Mouse (Mus musculus): ENCODE data around the gene Akip1. TPM values are rescaled to one million over a fixed set of nuclear protein-coding genes. Genes with fewer than 3 reads are reported as not detected.

Akip1 gene
- polyA plus RNA-seq, 1 experiment from 2014 or later = 17.7 TPM

- Histone ChIP-seq H3K4me3 (ENCODE audit: low read length) (peak overlapping the region; percentile 75; the same call in 1 of the 2 replicates), H3K27ac (ENCODE audit: low read depth, low read length) (no peak overlapping the region), H3K27me3 (replicated peaks; ENCODE audit: control insufficient read depth, insufficient read depth, low read length) (no peaks in the 10 kb centered on the region), H3K4me2 (ENCODE audit: low read length) (peak overlapping the region; percentile 89), H3K9ac (ENCODE audit: low read depth, low read length) (no peak overlapping the region; the same call in 1 of the 2 replicates), H3K36me3 (ENCODE audit: control insufficient read depth, insufficient read depth, low read length) (no peaks in the 10 kb centered on the region), H3K9me3 (ENCODE audit: control insufficient read depth, low read length) (no peaks in the 10 kb centered on the region), H3K4me1 (ENCODE audit: control insufficient read depth, insufficient read depth, low read depth, low read length) (no peaks in the 10 kb centered on the region)
- ATAC-seq = no peak
- WGBS = 33% methylated on average over 4 of the region's 4 CpGs
Observed at GRCm38 (mm10) chr7:109702721-109703120, 769 bp upstream of the Akip1 start.

- peak overlapping the region; percentile 80 for H3K9ac ChIP-seq (ENCODE audit: low read depth, low read length)
- peak overlapping the region; percentile 76 for H3K27ac ChIP-seq (ENCODE audit: low read depth, low read length)
- no peaks in the 10 kb centered on the region for H3K9me3 ChIP-seq (ENCODE audit: control insufficient read depth, low read length)
- no peaks in the 10 kb centered on the region for H3K4me1 ChIP-seq (ENCODE audit: control insufficient read depth, insufficient read depth, low read depth, low read length)
- peak overlapping the region; percentile 89 for H3K4me2 ChIP-seq (ENCODE audit: low read length)
- 0 out of 2 replicates have a peak, but pooled peaks cover 2% of the 10 kb centered on the region for H3K36me3 ChIP-seq (ENCODE audit: control insufficient read depth, insufficient read depth, low read length)
- WGBS = under 1% methylated on average over 17 of the region's 17 CpGs
- ATAC-seq = no peak
- H3K4me3 ChIP-seq (ENCODE audit: low read length) = peak overlapping the region; percentile 75
- no peaks in the 10 kb centered on the region for H3K27me3 ChIP-seq (replicated peaks; ENCODE audit: control insufficient read depth, insufficient read depth, low read length)
Observed at GRCm38 (mm10) chr7:109704016-109704377, 507 bp downstream of the Akip1 start.

- Histone ChIP-seq H3K4me2 (ENCODE audit: low read length) (peak overlapping the region; percentile 89), H3K4me1 (ENCODE audit: control insufficient read depth, insufficient read depth, low read depth, low read length) (no peaks in the 10 kb centered on the region), H3K27me3 (replicated peaks; ENCODE audit: control insufficient read depth, insufficient read depth, low read length) (no peaks in the 10 kb centered on the region), H3K36me3 (ENCODE audit: control insufficient read depth, insufficient read depth, low read length) (0 out of 2 replicates have a peak, but pooled peaks cover 2% of the 10 kb centered on the region), H3K9me3 (ENCODE audit: control insufficient read depth, low read length) (no peaks in the 10 kb centered on the region), H3K27ac (ENCODE audit: low read depth, low read length) (no peak overlapping the region), H3K4me3 (ENCODE audit: low read length) (peak overlapping the region; percentile 75), H3K9ac (ENCODE audit: low read depth, low read length) (no peak overlapping the region)
- no peak for ATAC-seq
- 60% methylated on average over 3 of the region's 3 CpGs for WGBS
Observed at GRCm38 (mm10) chr7:109704461-109704860, 971 bp downstream of the Akip1 start.

- no peak overlapping the region for H3K4me2 ChIP-seq (ENCODE audit: low read length)
- no peak overlapping the region for H3K4me3 ChIP-seq (ENCODE audit: low read length)
- 53% methylated on average over 4 of the region's 4 CpGs for WGBS
- H3K27me3 ChIP-seq (replicated peaks; ENCODE audit: control insufficient read depth, insufficient read depth, low read length) = no peaks in the 10 kb centered on the region
- H3K36me3 ChIP-seq (ENCODE audit: control insufficient read depth, insufficient read depth, low read length) = 0 out of 2 replicates have a peak, but pooled peaks cover 2% of the 10 kb centered on the region
- H3K27ac ChIP-seq (ENCODE audit: low read depth, low read length) = no peak overlapping the region
- no peak overlapping the region; the same call in 1 of the 2 replicates for H3K9ac ChIP-seq (ENCODE audit: low read depth, low read length)
- ATAC-seq = no peak
- no peaks in the 10 kb centered on the region for H3K4me1 ChIP-seq (ENCODE audit: control insufficient read depth, insufficient read depth, low read depth, low read length)
- no peaks in the 10 kb centered on the region for H3K9me3 ChIP-seq (ENCODE audit: control insufficient read depth, low read length)
Observed at GRCm38 (mm10) chr7:109707023-109707785, 3.7 kb downstream of the Akip1 start.

- Histone ChIP-seq H3K36me3 (ENCODE audit: control insufficient read depth, insufficient read depth, low read length) (0 out of 2 replicates have a peak, but pooled peaks cover 2% of the 10 kb centered on the region), H3K4me3 (ENCODE audit: low read length) (no peak overlapping the region), H3K9me3 (ENCODE audit: control insufficient read depth, low read length) (no peaks in the 10 kb centered on the region), H3K4me1 (ENCODE audit: control insufficient read depth, insufficient read depth, low read depth, low read length) (no peaks in the 10 kb centered on the region), H3K27me3 (replicated peaks; ENCODE audit: control insufficient read depth, insufficient read depth, low read length) (no peaks in the 10 kb centered on the region), H3K27ac (ENCODE audit: low read depth, low read length) (no peak overlapping the region), H3K9ac (ENCODE audit: low read depth, low read length) (no peak overlapping the region), H3K4me2 (ENCODE audit: low read length) (no peak overlapping the region)
- no peak for ATAC-seq
- 69% methylated on average over 3 of the region's 3 CpGs for WGBS
Observed at GRCm38 (mm10) chr7:109708961-109709382, 5.5 kb downstream of the Akip1 start.

- H3K9me3 ChIP-seq (ENCODE audit: control insufficient read depth, low read length) = no peaks in the 10 kb centered on the region
- no peak overlapping the region for H3K4me3 ChIP-seq (ENCODE audit: low read length)
- no peak overlapping the region for H3K27ac ChIP-seq (ENCODE audit: low read depth, low read length)
- H3K27me3 ChIP-seq (replicated peaks; ENCODE audit: control insufficient read depth, insufficient read depth, low read length) = no peaks in the 10 kb centered on the region
- no peaks in the 10 kb centered on the region for H3K4me1 ChIP-seq (ENCODE audit: control insufficient read depth, insufficient read depth, low read depth, low read length)
- H3K9ac ChIP-seq (ENCODE audit: low read depth, low read length) = no peak overlapping the region
- WGBS = 92% methylated on average over 1 of the region's 1 CpGs
- no peak overlapping the region for H3K4me2 ChIP-seq (ENCODE audit: low read length)
- 0 out of 2 replicates have a peak, but pooled peaks cover 2% of the 10 kb centered on the region for H3K36me3 ChIP-seq (ENCODE audit: control insufficient read depth, insufficient read depth, low read length)
- no peak for ATAC-seq
Observed at GRCm38 (mm10) chr7:109710069-109710468, 6.6 kb downstream of the Akip1 start.

GRCm38 (mm10) chr7:109712198-109712597 is 8.7 kb downstream of the Akip1 start:
- Histone ChIP-seq H3K27ac (ENCODE audit: low read depth, low read length) (no peak overlapping the region), H3K36me3 (ENCODE audit: control insufficient read depth, insufficient read depth, low read length) (0 out of 2 replicates have a peak, but pooled peaks cover 2% of the 10 kb centered on the region), H3K9ac (ENCODE audit: low read depth, low read length) (no peak overlapping the region), H3K4me1 (ENCODE audit: control insufficient read depth, insufficient read depth, low read depth, low read length) (no peaks in the 10 kb centered on the region), H3K27me3 (replicated peaks; ENCODE audit: control insufficient read depth, insufficient read depth, low read length) (no peaks in the 10 kb centered on the region), H3K9me3 (ENCODE audit: control insufficient read depth, low read length) (no peaks in the 10 kb centered on the region), H3K4me2 (ENCODE audit: low read length) (no peak overlapping the region), H3K4me3 (ENCODE audit: low read length) (no peak overlapping the region)
- no peak for ATAC-seq
- 93% methylated on average over 7 of the region's 7 CpGs for WGBS

- H3K4me1 ChIP-seq (ENCODE audit: control insufficient read depth, insufficient read depth, low read depth, low read length) = no peaks in the 10 kb centered on the region
- no peak overlapping the region for H3K4me3 ChIP-seq (ENCODE audit: low read length)
- no peaks in the 10 kb centered on the region for H3K9me3 ChIP-seq (ENCODE audit: control insufficient read depth, low read length)
- H3K27me3 ChIP-seq (replicated peaks; ENCODE audit: control insufficient read depth, insufficient read depth, low read length) = no peaks in the 10 kb centered on the region
- 0 out of 2 replicates have a peak, but pooled peaks cover 2% of the 10 kb centered on the region for H3K36me3 ChIP-seq (ENCODE audit: control insufficient read depth, insufficient read depth, low read length)
- no peak overlapping the region for H3K4me2 ChIP-seq (ENCODE audit: low read length)
- ATAC-seq = no peak
- 92% methylated on average over 2 of the region's 2 CpGs for WGBS
- H3K9ac ChIP-seq (ENCODE audit: low read depth, low read length) = no peak overlapping the region
- H3K27ac ChIP-seq (ENCODE audit: low read depth, low read length) = no peak overlapping the region
Observed at GRCm38 (mm10) chr7:109713434-109713982, 10.0 kb downstream of the Akip1 start.

GRCm38 (mm10) chr7:109719286-109719685 is 15.8 kb downstream of the Akip1 start:
- no peak overlapping the region for H3K4me2 ChIP-seq (ENCODE audit: low read length)
- no peak overlapping the region for H3K27ac ChIP-seq (ENCODE audit: low read depth, low read length)
- H3K36me3 ChIP-seq (ENCODE audit: control insufficient read depth, insufficient read depth, low read length) = no peaks in the 10 kb centered on the region
- no peak overlapping the region for H3K4me3 ChIP-seq (ENCODE audit: low read length)
- H3K4me1 ChIP-seq (ENCODE audit: control insufficient read depth, insufficient read depth, low read depth, low read length) = no peaks in the 10 kb centered on the region
- H3K9me3 ChIP-seq (ENCODE audit: control insufficient read depth, low read length) = no peaks in the 10 kb centered on the region
- no peak for ATAC-seq
- H3K27me3 ChIP-seq (replicated peaks; ENCODE audit: control insufficient read depth, insufficient read depth, low read length) = no peaks in the 10 kb centered on the region
- H3K9ac ChIP-seq (ENCODE audit: low read depth, low read length) = no peak overlapping the region
- WGBS = 66% methylated on average over 9 of the region's 9 CpGs
